Mouse (Mus musculus): Measurements from ENCODE around the gene 4930578G10Rik. TPM values are rescaled to one million over a fixed set of nuclear protein-coding genes. Genes with fewer than 3 reads are reported as not detected.

Gene 4930578G10Rik
- polyA plus RNA-seq, 1 experiment from 2014 or later = not detected

DNA sequence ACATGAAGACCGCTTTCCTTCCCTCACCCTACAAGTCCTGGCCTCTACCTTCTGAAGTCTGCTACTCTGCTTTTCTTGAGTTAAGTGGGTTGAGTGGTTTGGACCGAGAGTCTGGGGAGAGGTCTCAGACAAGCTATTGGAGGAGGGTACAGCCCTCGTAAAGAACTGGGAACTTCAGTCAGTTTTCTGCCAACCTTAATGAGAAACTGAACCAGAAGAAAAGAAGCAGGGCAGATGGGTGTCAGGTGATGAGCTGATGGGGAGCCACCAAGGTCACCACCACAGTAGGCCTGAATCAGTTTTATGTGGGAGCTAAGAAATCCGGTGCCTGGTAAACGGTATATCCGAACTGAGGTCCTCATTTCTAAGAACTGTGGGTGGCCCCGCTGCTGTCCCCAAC is 136.8 kb downstream of the 4930578G10Rik start:
- 93% methylated on average over 7 of the region's 7 CpGs for WGBS
- Histone ChIP-seq H3K9ac (ENCODE audit: low read depth, low read length) (no peak overlapping the region), H3K36me3 (ENCODE audit: control insufficient read depth, insufficient read depth, low read length) (no peaks in the 10 kb centered on the region), H3K27ac (ENCODE audit: low read length) (no peak overlapping the region), H3K4me2 (ENCODE audit: low read depth, low read length) (no peak overlapping the region), H3K4me1 (ENCODE audit: control insufficient read depth, insufficient read depth, low read length) (no peaks in the 10 kb centered on the region), H3K4me3 (ENCODE audit: low read length) (no peak overlapping the region), H3K9me3 (ENCODE audit: control insufficient read depth, low read length) (no peaks in the 10 kb centered on the region), H3K27me3 (replicated peaks; ENCODE audit: control insufficient read depth, insufficient read depth, low read length) (no peaks in the 10 kb centered on the region)
- no peak for ATAC-seq

DNA sequence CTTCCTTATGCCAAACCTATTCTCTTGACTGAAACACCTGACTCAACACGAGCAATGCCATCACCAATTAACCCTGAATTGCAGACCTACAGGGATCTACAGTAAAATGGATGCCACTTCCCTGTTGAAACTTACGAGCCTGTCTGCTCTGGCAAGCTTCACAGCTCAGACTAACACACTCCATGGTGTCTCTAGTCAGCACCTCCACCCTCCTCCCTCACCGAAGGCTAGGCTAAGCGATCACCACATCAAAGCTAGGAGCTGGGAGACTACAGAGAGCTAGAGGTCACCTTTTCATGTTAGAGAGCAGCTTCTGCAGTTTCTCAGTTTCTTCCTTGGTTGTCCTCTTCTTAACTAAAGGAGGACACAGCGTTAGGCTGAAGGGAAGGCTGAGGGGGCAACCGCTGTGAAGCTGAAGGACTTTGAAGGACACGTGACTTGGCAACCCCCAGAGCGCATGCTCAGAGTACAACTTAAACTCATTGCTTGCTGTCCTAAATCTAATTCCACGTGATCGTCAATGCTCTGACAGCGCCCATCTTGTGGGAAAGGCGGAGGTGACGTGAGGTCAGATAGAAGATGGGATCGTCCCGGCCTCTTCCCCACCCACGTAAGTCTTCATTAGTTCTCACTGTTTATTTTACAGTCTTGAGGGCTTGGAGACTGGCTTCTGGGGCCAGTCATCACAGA is 137.5 kb downstream of the 4930578G10Rik start:
- H3K27me3 ChIP-seq (replicated peaks; ENCODE audit: control insufficient read depth, insufficient read depth, low read length) = no peaks in the 10 kb centered on the region
- H3K9ac ChIP-seq (ENCODE audit: low read depth, low read length) = no peak overlapping the region
- no peak overlapping the region for H3K4me2 ChIP-seq (ENCODE audit: low read depth, low read length)
- WGBS = 74% methylated on average over 16 of the region's 16 CpGs
- H3K36me3 ChIP-seq (ENCODE audit: control insufficient read depth, insufficient read depth, low read length) = no peaks in the 10 kb centered on the region
- H3K4me1 ChIP-seq (ENCODE audit: control insufficient read depth, insufficient read depth, low read length) = no peaks in the 10 kb centered on the region
- H3K4me3 ChIP-seq (ENCODE audit: low read length) = no peak overlapping the region
- no peak overlapping the region for H3K27ac ChIP-seq (ENCODE audit: low read length)
- no peaks in the 10 kb centered on the region for H3K9me3 ChIP-seq (ENCODE audit: control insufficient read depth, low read length)
- no peak for ATAC-seq

DNA sequence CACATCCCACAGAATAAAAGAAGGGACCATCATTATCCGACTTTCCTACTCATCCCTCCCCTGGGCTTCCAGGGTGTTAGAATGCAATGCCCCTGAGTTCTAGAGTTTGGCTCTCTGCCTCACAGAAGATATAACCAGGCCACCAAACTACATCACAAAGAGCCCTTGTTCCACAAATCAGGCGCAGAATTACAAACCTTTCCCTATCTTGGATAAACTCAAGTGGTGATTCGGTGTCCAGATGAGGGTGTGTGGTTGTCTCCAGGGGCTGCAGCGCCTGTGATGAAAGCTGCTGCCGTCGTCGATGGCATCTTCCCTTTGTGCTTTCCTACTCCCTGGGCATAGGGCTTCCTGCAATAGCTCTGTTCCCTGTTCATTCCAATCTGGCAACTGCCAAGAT is 138.8 kb downstream of the 4930578G10Rik start, which contains the start of gene Fam205c:
Fam205c (minus strand) TSS at position 101 of the 400 bp plus-strand sequence.
- ATAC-seq = no peak
- Histone ChIP-seq H3K4me2 (ENCODE audit: low read depth, low read length) (no peak within 1 kb of the TSS), H3K9ac (ENCODE audit: low read depth, low read length) (no peak within 1 kb of the TSS), H3K9me3 (ENCODE audit: control insufficient read depth, low read length) (no peaks in the 10 kb centered on the region), H3K27ac (ENCODE audit: low read length) (no peak within 1 kb of the TSS), H3K36me3 (ENCODE audit: control insufficient read depth, insufficient read depth, low read length) (no peaks in the 10 kb centered on the region), H3K27me3 (replicated peaks; ENCODE audit: control insufficient read depth, insufficient read depth, low read length) (no peaks in the 10 kb centered on the region), H3K4me3 (ENCODE audit: low read length) (no peak within 1 kb of the TSS), H3K4me1 (ENCODE audit: control insufficient read depth, insufficient read depth, low read length) (no peaks in the 10 kb centered on the region)
- WGBS = 81% methylated on average over 7 of the region's 7 CpGs

DNA sequence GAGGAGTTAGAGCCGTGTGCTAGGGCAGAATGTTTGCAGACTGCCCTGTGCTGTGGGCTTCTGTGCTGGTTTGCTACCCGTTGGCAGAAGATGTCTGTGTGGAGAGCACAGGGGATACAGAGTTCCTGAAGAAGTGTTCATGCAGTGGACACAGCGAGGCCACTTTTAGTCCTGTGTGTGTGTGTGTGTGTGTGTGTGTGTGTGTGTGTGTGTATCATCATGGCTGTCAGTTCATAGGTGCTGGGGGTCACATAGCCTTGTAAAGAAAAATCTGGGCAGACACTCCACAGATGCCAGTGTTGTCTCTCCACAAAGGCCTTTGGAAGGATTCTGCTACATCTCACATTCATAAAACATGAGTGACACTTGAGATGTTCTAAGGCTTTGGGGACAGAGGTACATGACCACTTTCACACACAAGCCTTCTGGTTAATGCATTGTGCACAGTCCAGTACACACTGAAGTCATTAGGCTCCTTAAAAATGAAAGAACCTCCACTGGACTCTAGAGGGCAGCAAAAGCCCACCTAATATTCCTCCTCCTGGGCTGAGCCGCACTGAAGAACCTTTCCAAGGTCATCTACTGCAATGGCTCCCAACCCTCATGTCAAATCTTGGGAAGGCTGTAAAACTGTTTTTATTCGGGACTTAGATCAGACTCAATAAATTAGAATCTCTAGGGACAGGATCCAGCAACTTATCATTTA is 141.4 kb downstream of the 4930578G10Rik start:
- no peak overlapping the region for H3K27ac ChIP-seq (ENCODE audit: low read length)
- H3K27me3 ChIP-seq (replicated peaks; ENCODE audit: control insufficient read depth, insufficient read depth, low read length) = no peaks in the 10 kb centered on the region
- H3K9ac ChIP-seq (ENCODE audit: low read depth, low read length) = no peak overlapping the region
- no peaks in the 10 kb centered on the region for H3K9me3 ChIP-seq (ENCODE audit: control insufficient read depth, low read length)
- H3K4me2 ChIP-seq (ENCODE audit: low read depth, low read length) = no peak overlapping the region
- no peaks in the 10 kb centered on the region for H3K4me1 ChIP-seq (ENCODE audit: control insufficient read depth, insufficient read depth, low read length)
- peak; percentile 75 for ATAC-seq
- WGBS = 26% methylated on average over 5 of the region's 5 CpGs
- H3K36me3 ChIP-seq (ENCODE audit: control insufficient read depth, insufficient read depth, low read length) = no peaks in the 10 kb centered on the region
- no peak overlapping the region for H3K4me3 ChIP-seq (ENCODE audit: low read length)

DNA sequence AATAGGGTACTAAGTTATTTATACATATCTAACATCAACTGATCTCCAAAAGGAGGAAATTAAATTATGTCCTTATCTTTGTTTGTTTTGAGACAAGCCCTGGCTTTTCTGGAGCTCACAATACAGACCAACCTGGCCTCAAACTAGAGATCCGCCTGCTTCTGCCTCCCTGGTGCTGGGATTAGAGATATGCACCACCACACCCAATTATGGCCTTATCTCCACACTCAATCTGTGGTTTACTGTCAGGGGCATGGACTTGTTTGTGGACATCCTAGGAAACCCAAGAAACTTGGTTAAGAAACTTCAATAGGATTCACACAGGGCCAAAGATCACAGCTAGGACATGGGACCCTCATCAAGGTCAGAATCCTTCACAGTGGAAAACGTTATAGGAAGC is 142.3 kb downstream of the 4930578G10Rik start:
- no peaks in the 10 kb centered on the region for H3K36me3 ChIP-seq (ENCODE audit: control insufficient read depth, insufficient read depth, low read length)
- WGBS = 73% methylated on average over 2 of the region's 2 CpGs
- H3K4me1 ChIP-seq (ENCODE audit: control insufficient read depth, insufficient read depth, low read length) = no peaks in the 10 kb centered on the region
- no peaks in the 10 kb centered on the region for H3K9me3 ChIP-seq (ENCODE audit: control insufficient read depth, low read length)
- H3K9ac ChIP-seq (ENCODE audit: low read depth, low read length) = no peak overlapping the region
- H3K27ac ChIP-seq (ENCODE audit: low read length) = no peak overlapping the region
- H3K27me3 ChIP-seq (replicated peaks; ENCODE audit: control insufficient read depth, insufficient read depth, low read length) = no peaks in the 10 kb centered on the region
- no peak for ATAC-seq
- H3K4me2 ChIP-seq (ENCODE audit: low read depth, low read length) = no peak overlapping the region
- H3K4me3 ChIP-seq (ENCODE audit: low read length) = no peak overlapping the region

DNA sequence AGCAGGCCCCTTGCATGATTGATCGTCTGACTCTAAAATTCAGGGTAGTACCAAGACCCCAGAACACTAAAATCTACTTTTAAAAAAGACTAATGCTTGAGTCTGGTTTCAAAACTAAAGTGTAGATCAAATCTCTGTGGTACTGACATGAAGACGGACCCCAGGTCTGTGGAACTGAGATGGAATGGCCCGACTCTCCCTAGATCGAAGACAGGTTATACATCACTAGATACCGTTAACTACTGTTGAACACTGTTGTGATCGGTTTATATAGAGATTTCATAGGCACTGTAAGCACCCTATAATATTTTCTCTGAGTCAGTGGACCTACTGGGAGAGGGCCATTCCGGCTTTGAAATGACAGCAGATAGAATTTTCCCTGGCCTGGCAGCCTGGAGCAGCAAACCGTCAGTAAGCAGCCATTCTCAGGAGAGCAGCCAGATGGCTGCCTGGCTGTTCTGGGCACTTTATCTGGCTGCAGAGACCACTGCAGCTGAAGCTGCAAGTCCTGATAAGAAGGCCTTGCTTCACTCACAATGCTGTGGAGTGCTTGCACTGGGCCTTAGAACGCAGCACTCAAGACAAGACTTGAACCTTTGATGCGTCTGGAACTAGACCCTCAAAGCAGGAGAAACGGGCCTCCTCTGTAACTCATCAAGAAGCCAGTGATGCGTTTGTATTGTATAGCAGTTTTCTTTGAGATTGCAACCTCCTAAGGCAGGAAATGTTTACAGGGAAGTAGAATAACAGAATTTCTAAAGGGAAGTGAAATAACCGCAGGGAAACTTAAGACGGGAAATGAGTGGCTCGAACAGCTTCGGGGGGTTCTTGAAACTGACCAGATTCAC is 144.7 kb downstream of the 4930578G10Rik start:
- H3K9me3 ChIP-seq (ENCODE audit: control insufficient read depth, low read length) = no peaks in the 10 kb centered on the region
- no peaks in the 10 kb centered on the region for H3K36me3 ChIP-seq (ENCODE audit: control insufficient read depth, insufficient read depth, low read length)
- no peak overlapping the region for H3K4me2 ChIP-seq (ENCODE audit: low read depth, low read length)
- H3K9ac ChIP-seq (ENCODE audit: low read depth, low read length) = no peak overlapping the region
- 72% methylated on average over 16 of the region's 16 CpGs for WGBS
- H3K27me3 ChIP-seq (replicated peaks; ENCODE audit: control insufficient read depth, insufficient read depth, low read length) = no peaks in the 10 kb centered on the region
- no peak overlapping the region for H3K27ac ChIP-seq (ENCODE audit: low read length)
- no peaks in the 10 kb centered on the region for H3K4me1 ChIP-seq (ENCODE audit: control insufficient read depth, insufficient read depth, low read length)
- ATAC-seq = peak; percentile 77
- no peak overlapping the region for H3K4me3 ChIP-seq (ENCODE audit: low read length)

DNA sequence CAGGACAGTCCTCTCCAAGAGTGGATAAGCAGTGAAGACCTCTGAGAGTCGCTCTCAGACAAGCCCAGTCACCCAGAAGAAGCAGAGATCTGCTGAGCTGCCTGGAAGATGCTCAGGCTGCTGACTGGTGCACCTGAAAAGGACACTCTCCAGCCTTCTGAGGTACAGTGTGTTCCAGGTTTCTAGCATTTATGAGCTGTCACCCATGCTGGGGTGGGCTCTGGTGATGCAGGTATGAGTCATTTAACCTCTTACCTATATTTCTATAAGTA is 145.3 kb downstream of the 4930578G10Rik start:
- no peak for ATAC-seq
- no peak overlapping the region for H3K27ac ChIP-seq (ENCODE audit: low read length)
- H3K27me3 ChIP-seq (replicated peaks; ENCODE audit: control insufficient read depth, insufficient read depth, low read length) = no peaks in the 10 kb centered on the region
- 52% methylated on average over 1 of the region's 1 CpGs for WGBS
- no peak overlapping the region for H3K4me2 ChIP-seq (ENCODE audit: low read depth, low read length)
- H3K36me3 ChIP-seq (ENCODE audit: control insufficient read depth, insufficient read depth, low read length) = no peaks in the 10 kb centered on the region
- H3K9ac ChIP-seq (ENCODE audit: low read depth, low read length) = no peak overlapping the region
- no peaks in the 10 kb centered on the region for H3K9me3 ChIP-seq (ENCODE audit: control insufficient read depth, low read length)
- no peaks in the 10 kb centered on the region for H3K4me1 ChIP-seq (ENCODE audit: control insufficient read depth, insufficient read depth, low read length)
- H3K4me3 ChIP-seq (ENCODE audit: low read length) = no peak overlapping the region

DNA sequence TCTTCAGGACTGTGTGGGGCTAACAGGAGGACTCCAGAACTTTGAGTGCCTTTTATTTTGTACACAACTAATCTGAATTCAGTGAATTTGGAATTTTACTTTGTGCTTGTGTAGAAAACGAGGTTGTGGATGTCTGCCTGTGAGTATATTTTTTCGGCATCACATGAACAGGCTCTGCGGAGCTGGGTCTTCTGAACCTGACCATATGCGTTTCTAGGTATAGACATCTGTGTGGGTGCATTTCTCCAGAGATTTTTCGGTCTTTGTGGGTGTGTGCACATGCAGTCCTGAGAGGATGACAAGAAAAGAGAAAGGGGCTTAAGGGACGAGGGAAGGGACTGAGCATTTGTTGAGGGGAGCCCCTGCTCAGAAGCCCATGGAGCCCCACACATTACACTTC is 151.6 kb downstream of the 4930578G10Rik start:
- H3K4me2 ChIP-seq (ENCODE audit: low read depth, low read length) = no peak overlapping the region
- no peaks in the 10 kb centered on the region for H3K9me3 ChIP-seq (ENCODE audit: control insufficient read depth, low read length)
- no peak overlapping the region for H3K9ac ChIP-seq (ENCODE audit: low read depth, low read length)
- no peak for ATAC-seq
- no peaks in the 10 kb centered on the region for H3K36me3 ChIP-seq (ENCODE audit: control insufficient read depth, insufficient read depth, low read length)
- no peaks in the 10 kb centered on the region for H3K27me3 ChIP-seq (replicated peaks; ENCODE audit: control insufficient read depth, insufficient read depth, low read length)
- 88% methylated on average over 6 of the region's 6 CpGs for WGBS
- H3K4me1 ChIP-seq (ENCODE audit: control insufficient read depth, insufficient read depth, low read length) = no peaks in the 10 kb centered on the region
- H3K4me3 ChIP-seq (ENCODE audit: low read length) = no peak overlapping the region
- H3K27ac ChIP-seq (ENCODE audit: low read length) = no peak overlapping the region

DNA sequence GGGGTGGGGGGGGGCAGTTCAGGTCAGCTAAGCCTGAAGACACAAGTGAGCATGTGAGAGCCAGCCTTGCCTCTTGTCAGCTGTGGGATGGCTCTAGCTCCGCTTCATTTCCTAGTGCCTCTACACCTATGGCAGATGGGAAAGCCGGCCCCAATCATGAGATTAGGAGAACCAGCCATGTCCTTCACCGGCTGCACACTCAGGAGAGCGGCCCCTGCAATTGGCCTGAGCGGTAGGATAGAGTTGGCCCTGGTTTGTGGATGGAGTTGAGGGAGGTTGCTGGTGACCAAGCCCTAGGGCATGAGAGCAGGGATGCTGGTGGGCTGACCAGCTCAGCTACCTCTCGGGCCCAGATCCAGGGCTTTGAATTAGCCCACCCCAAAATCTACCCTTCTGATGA is 153.5 kb downstream of the 4930578G10Rik start:
- H3K27me3 ChIP-seq (replicated peaks; ENCODE audit: control insufficient read depth, insufficient read depth, low read length) = no peaks in the 10 kb centered on the region
- H3K4me1 ChIP-seq (ENCODE audit: control insufficient read depth, insufficient read depth, low read length) = no peaks in the 10 kb centered on the region
- WGBS = 92% methylated on average over 6 of the region's 6 CpGs
- H3K36me3 ChIP-seq (ENCODE audit: control insufficient read depth, insufficient read depth, low read length) = no peaks in the 10 kb centered on the region
- H3K9me3 ChIP-seq (ENCODE audit: control insufficient read depth, low read length) = no peaks in the 10 kb centered on the region
- no peak for ATAC-seq
- no peak overlapping the region for H3K9ac ChIP-seq (ENCODE audit: low read depth, low read length)
- no peak overlapping the region for H3K4me2 ChIP-seq (ENCODE audit: low read depth, low read length)
- no peak overlapping the region for H3K4me3 ChIP-seq (ENCODE audit: low read length)
- no peak overlapping the region for H3K27ac ChIP-seq (ENCODE audit: low read length)

Measured in intestine, embryonic 16.5 days (tissue).